Mouse (Mus musculus) midbrain, embryonic 11.5 days (tissue): Measurements from ENCODE around the gene Usp47. TPM values are rescaled to one million over a fixed set of nuclear protein-coding genes. Genes with fewer than 3 reads are reported as not detected.

Experiments
- ATAC-seq: fragments of 200-750 bp; cut with Nextera tagmentation; 2 replicates; pipeline ENCODE4 v1.8.0; 2017; ENCODE audit warnings: moderate TSS enrichment, moderate library complexity; ENCODE audit not compliant: low FRiP score
- DNase-seq: peaks from one replicate; pipeline ENCODE4 v3.0.0; 2015; ENCODE audit warnings: low spot score; ENCODE audit errors: missing footprints
- H3K27ac ChIP-seq: fragments of 300-500 bp; sonication (generic); 2 replicates; pipeline ENCODE4 v1.5.1; 2014; ENCODE audit warnings: low read depth, low read length
- H3K27me3 ChIP-seq: fragments of 300-500 bp; sonication (generic); 2 replicates; pipeline ENCODE4 v1.6.1; 2014; ENCODE audit warnings: mild to moderate bottlenecking, low read length, moderate library complexity, mixed read lengths; ENCODE audit not compliant: control insufficient read depth, insufficient read depth
- H3K36me3 ChIP-seq: fragments of 300-500 bp; sonication (generic); 2 replicates; pipeline ENCODE4 v1.6.1; 2014; ENCODE audit warnings: mild to moderate bottlenecking, low read length, moderate library complexity, mixed read lengths; ENCODE audit not compliant: control insufficient read depth, insufficient read depth
- H3K4me1 ChIP-seq: fragments of 300-500 bp; sonication (generic); 2 replicates; pipeline ENCODE4 v1.6.1; 2014; ENCODE audit warnings: low read length; ENCODE audit not compliant: control insufficient read depth, insufficient read depth
- H3K4me2 ChIP-seq: fragments of 300-500 bp; sonication (generic); 2 replicates; pipeline ENCODE4 v1.6.1; 2014; ENCODE audit warnings: mild to moderate bottlenecking, moderate library complexity
- H3K4me3 ChIP-seq: fragments of 300-500 bp; sonication (generic); 2 replicates; pipeline ENCODE4 v1.5.1; 2014; ENCODE audit warnings: low read depth, low read length
- H3K9ac ChIP-seq: fragments of 300-500 bp; sonication (generic); 2 replicates; pipeline ENCODE4 v1.6.1; 2014; ENCODE audit warnings: low read length
- H3K9me3 ChIP-seq: fragments of 300-500 bp; sonication (generic); 2 replicates; pipeline ENCODE4 v1.6.1; 2016; ENCODE audit warnings: low read length; ENCODE audit not compliant: control insufficient read depth
- WGBS: fragments of 180-500 bp; shearing (Covaris S2); extraction: QIAGEN DNeasy Blood & Tissue Kit; methylation state at CpG from one replicate; pipeline ENCODE4 v1.1.7; 2014; 5-methylcytosine and 5-hydroxymethylcytosine counted together
- polyA plus RNA-seq: library from polyadenylated mRNA; unstranded; fragments of >200 nt; fragmentation: Nextera tagmentation; extraction: Ambion mirVana; gene quantifications from 2 replicates; pipeline ENCODE4 v1.2.1, GENCODE M21; 2014

Usp47 gene
- polyA plus RNA-seq, 1 experiment from 2014 or later, result 98.7 TPM

GRCm38 (mm10) chr7:112024446-112024730, 1.1 kb downstream of the Usp47 start:
- Histone ChIP-seq H3K4me2 (peak overlapping the region; percentile 78), H3K27ac (no peak overlapping the region), H3K4me3 (peak overlapping the region; percentile 92), H3K9ac (peak overlapping the region; percentile 99), H3K9me3 (no peaks in the 10 kb centered on the region), H3K36me3 (no peaks in the 10 kb centered on the region), H3K4me1 (peaks cover 21% of the 10 kb centered on the region), H3K27me3 (no peaks in the 10 kb centered on the region)
- DNase-seq (peak; percentile 92), ATAC-seq (no peak)
- 32% methylated on average over 7 of the region's 7 CpGs for WGBS

GRCm38 (mm10) chr7:112024856-112025255, 1.6 kb downstream of the Usp47 start:
- peak overlapping the region; percentile 92 for H3K4me3 ChIP-seq
- no peak overlapping the region for H3K27ac ChIP-seq
- H3K9me3 ChIP-seq, result no peaks in the 10 kb centered on the region
- no peaks in the 10 kb centered on the region for H3K36me3 ChIP-seq
- peak; percentile 84 for DNase-seq
- H3K9ac ChIP-seq, result peak overlapping the region; percentile 43; the same call in 1 of the 2 replicates
- H3K4me2 ChIP-seq, result peak overlapping the region; percentile 78
- WGBS, result 30% methylated on average over 5 of the region's 5 CpGs
- ATAC-seq, result no peak
- H3K4me1 ChIP-seq, result peaks cover 21% of the 10 kb centered on the region
- no peaks in the 10 kb centered on the region for H3K27me3 ChIP-seq

- H3K27me3 ChIP-seq, result no peaks in the 10 kb centered on the region
- 90% methylated on average over 1 of the region's 1 CpGs for WGBS
- H3K9me3 ChIP-seq, result no peaks in the 10 kb centered on the region
- H3K36me3 ChIP-seq, result no peaks in the 10 kb centered on the region
- DNase-seq (no peak), ATAC-seq (no peak)
- no peak overlapping the region for H3K9ac ChIP-seq
- H3K4me2 ChIP-seq, result no peak overlapping the region
- H3K4me1 ChIP-seq, result peaks cover 10% of the 10 kb centered on the region
- H3K4me3 ChIP-seq, result no peak overlapping the region
- H3K27ac ChIP-seq, result no peak overlapping the region
Measured at GRCm38 (mm10) chr7:112030594-112030993, 7.3 kb downstream of the Usp47 start.

GRCm38 (mm10) chr7:112035804-112036203, 12.5 kb downstream of the Usp47 start:
- Histone ChIP-seq H3K9me3 (no peaks in the 10 kb centered on the region), H3K4me2 (no peak overlapping the region), H3K4me1 (no peaks in the 10 kb centered on the region; the same call in 1 of the 2 replicates), H3K27ac (no peak overlapping the region), H3K27me3 (no peaks in the 10 kb centered on the region), H3K4me3 (no peak overlapping the region), H3K9ac (no peak overlapping the region), H3K36me3 (no peaks in the 10 kb centered on the region)
- ATAC-seq (no peak), DNase-seq (no peak)
- WGBS, result 72% methylated on average over 2 of the region's 2 CpGs

- no peak for ATAC-seq
- DNase-seq, result no peak
- 91% methylated on average over 1 of the region's 1 CpGs for WGBS
Measured at GRCm38 (mm10) chr7:112036636-112037035, 13.3 kb downstream of the Usp47 start.

GRCm38 (mm10) chr7:112040271-112040670, 17.0 kb downstream of the Usp47 start:
- ATAC-seq (no peak), DNase-seq (peak; percentile 72)
- Histone ChIP-seq H3K36me3 (no peaks in the 10 kb centered on the region), H3K4me3 (no peak overlapping the region), H3K27me3 (no peaks in the 10 kb centered on the region), H3K27ac (no peak overlapping the region), H3K4me1 (no peaks in the 10 kb centered on the region), H3K9ac (no peak overlapping the region), H3K4me2 (no peak overlapping the region), H3K9me3 (no peaks in the 10 kb centered on the region)

More at GRCm38 (mm10) chr7:112036636-112037035, 13.3 kb downstream of the Usp47 start:
- Histone ChIP-seq H3K36me3 (no peaks in the 10 kb centered on the region), H3K4me2 (no peak overlapping the region), H3K4me1 (no peaks in the 10 kb centered on the region; the same call in 1 of the 2 replicates), H3K27ac (no peak overlapping the region), H3K27me3 (no peaks in the 10 kb centered on the region), H3K4me3 (no peak overlapping the region), H3K9ac (no peak overlapping the region), H3K9me3 (no peaks in the 10 kb centered on the region)

- WGBS, result 84% methylated on average over 2 of the region's 2 CpGs
- ATAC-seq (no peak), DNase-seq (peak; percentile 59)
- H3K9ac ChIP-seq, result no peak overlapping the region
- H3K4me2 ChIP-seq, result no peak overlapping the region
- no peak overlapping the region for H3K4me3 ChIP-seq
- no peaks in the 10 kb centered on the region for H3K4me1 ChIP-seq
- no peaks in the 10 kb centered on the region for H3K9me3 ChIP-seq
- H3K27me3 ChIP-seq, result no peaks in the 10 kb centered on the region
- H3K36me3 ChIP-seq, result no peaks in the 10 kb centered on the region
- H3K27ac ChIP-seq, result no peak overlapping the region
Measured at GRCm38 (mm10) chr7:112042758-112043157, 19.5 kb downstream of the Usp47 start.

- Histone ChIP-seq H3K27ac (no peak overlapping the region), H3K9me3 (no peaks in the 10 kb centered on the region), H3K4me2 (no peak overlapping the region), H3K36me3 (no peaks in the 10 kb centered on the region), H3K27me3 (no peaks in the 10 kb centered on the region), H3K4me1 (no peaks in the 10 kb centered on the region), H3K4me3 (no peak overlapping the region), H3K9ac (no peak overlapping the region)
- no peak for ATAC-seq
- no peak for DNase-seq
- WGBS, result 97% methylated on average over 1 of the region's 1 CpGs
Measured at GRCm38 (mm10) chr7:112045249-112045648, 21.9 kb downstream of the Usp47 start.

GRCm38 (mm10) chr7:112045794-112046388, 22.6 kb downstream of the Usp47 start:
- DNase-seq (no peak), ATAC-seq (no peak)
- H3K9me3 ChIP-seq, result no peaks in the 10 kb centered on the region
- H3K27ac ChIP-seq, result no peak overlapping the region
- H3K36me3 ChIP-seq, result no peaks in the 10 kb centered on the region
- no peak overlapping the region for H3K9ac ChIP-seq
- H3K27me3 ChIP-seq, result no peaks in the 10 kb centered on the region
- WGBS, result 82% methylated on average over 3 of the region's 3 CpGs
- no peaks in the 10 kb centered on the region for H3K4me1 ChIP-seq
- H3K4me2 ChIP-seq, result no peak overlapping the region
- no peak overlapping the region for H3K4me3 ChIP-seq
